Mouse (Mus musculus) MEL (cell line): ENCODE measurements around the gene Phf5a.

ENCODE experiments used
- CHD2 ChIP-seq: IDR thresholded peaks from 2 replicates; pipeline ENCODE4 v1.6.1; 2011; ENCODE audit warnings: low read length, improper control_type of control experiment
- CTCF ChIP-seq, 3 experiments: IDR thresholded peaks in 2 of 3; conservative IDR thresholded peaks in 1 of 3; 2 replicates each; pipeline ENCODE4 v1.5.1; 2011 to 2012; ENCODE audit warnings: low read length in 3 of 3, low read depth in 2 of 3, mild to moderate bottlenecking in 2 of 3, improper control_type of control experiment in 1 of 3, inconsistent platforms in 1 of 3, mixed read lengths in 1 of 3, moderate library complexity in 1 of 3; ENCODE audit not compliant: control insufficient read depth in 1 of 3, insufficient read depth in 1 of 3, poor library complexity in 1 of 3, severe bottlenecking in 1 of 3
- EP300 ChIP-seq, 2 experiments: IDR thresholded peaks; 2 replicates each; pipeline ENCODE4 v1.6.1; 2011; ENCODE audit warnings: improper control_type of control experiment in 2 of 2, low read length in 2 of 2, low read depth in 1 of 2, mild to moderate bottlenecking in 1 of 2
- GATA1 ChIP-seq: IDR thresholded peaks from 2 replicates; pipeline ENCODE4 v1.6.1; 2011; ENCODE audit warnings: low read depth, low read length, improper control_type of control experiment
- MAZ ChIP-seq: IDR thresholded peaks from 2 replicates; pipeline ENCODE4 v1.6.1; 2012; ENCODE audit warnings: low read depth, mild to moderate bottlenecking, inconsistent platforms, low read length, improper control_type of control experiment
- MXI1 ChIP-seq: IDR thresholded peaks from 2 replicates; pipeline ENCODE4 v1.6.1; 2011; ENCODE audit warnings: mild to moderate bottlenecking, low read depth, low read length, improper control_type of control experiment
- MYB ChIP-seq: IDR thresholded peaks from 2 replicates; pipeline ENCODE4 v1.6.1; 2011; ENCODE audit warnings: mild to moderate bottlenecking, low read depth, low read length, improper control_type of control experiment
- POLR2A ChIP-seq, 2 experiments: IDR thresholded peaks; 2 replicates each; pipeline ENCODE4 v1.6.1; 2011 to 2012; ENCODE audit warnings: low read length in 2 of 2, mild to moderate bottlenecking in 2 of 2, control low read depth in 1 of 2, improper control_type of control experiment in 1 of 2, low read depth in 1 of 2, moderate library complexity in 1 of 2; ENCODE audit not compliant: control insufficient read depth in 1 of 2, insufficient read depth in 1 of 2, poor library complexity in 1 of 2
- POLR2AphosphoS5 ChIP-seq: IDR thresholded peaks from 2 replicates; pipeline ENCODE4 v1.6.1; 2012; ENCODE audit warnings: low read depth, borderline replicate concordance, mild to moderate bottlenecking, inconsistent platforms, low read length, moderate library complexity, mixed read lengths
- RCOR1 ChIP-seq: IDR thresholded peaks from 2 replicates; pipeline ENCODE4 v1.6.1; 2012; ENCODE audit warnings: low read depth, mild to moderate bottlenecking, inconsistent platforms, low read length, improper control_type of control experiment
- SMC3 ChIP-seq: IDR thresholded peaks from 2 replicates; pipeline ENCODE4 v1.6.1; 2011; ENCODE audit warnings: low read depth, low read length, improper control_type of control experiment
- TCF12 ChIP-seq: IDR thresholded peaks from 2 replicates; pipeline ENCODE4 v1.6.1; 2014; ENCODE audit warnings: low read depth, mild to moderate bottlenecking, inconsistent platforms, low read length, improper control_type of control experiment, moderate library complexity
- ZKSCAN1 ChIP-seq: IDR thresholded peaks from 2 replicates; pipeline ENCODE4 v1.6.1; 2012; ENCODE audit warnings: low read depth, mild to moderate bottlenecking, inconsistent platforms, low read length, improper control_type of control experiment, moderate library complexity
- ZNF384 ChIP-seq: IDR thresholded peaks from 2 replicates; pipeline ENCODE4 v1.6.1; 2012; ENCODE audit warnings: low read depth, mild to moderate bottlenecking, inconsistent platforms, low read length, improper control_type of control experiment

- no peak for TF ChIP-seq POLR2A (IDR thresholded peaks at IDR 0.05; ENCODE audit: control insufficient read depth in 1 of 2, insufficient read depth in 1 of 2, low read depth in 1 of 2, low read length in 2 of 2, poor library complexity in 1 of 2)
- TF ChIP-seq CHD2 = no peak
- TF ChIP-seq GATA1 = no peak
- no peak for TF ChIP-seq SMC3
- no peak for TF ChIP-seq EP300 (IDR thresholded peaks at IDR 0.05; ENCODE audit: low read depth in 1 of 2, low read length in 2 of 2)
- no peak for TF ChIP-seq MAZ
- TF ChIP-seq MYB = no peak
- TF ChIP-seq CTCF (IDR thresholded peaks at IDR 0.05 in 2 of 3, conservative IDR thresholded peaks at IDR 0.05 in 1 of 3; ENCODE audit: control insufficient read depth in 1 of 3, insufficient read depth in 1 of 3, low read depth in 2 of 3, low read length in 3 of 3, poor library complexity in 1 of 3, severe bottlenecking in 1 of 3) = no peak
- TF ChIP-seq ZKSCAN1 = no peak
- TF ChIP-seq RCOR1 = no peak
- no peak for TF ChIP-seq ZNF384
- no peak for TF ChIP-seq POLR2AphosphoS5
- TF ChIP-seq MXI1 = no peak
- TF ChIP-seq TCF12 = no peak
Observed at GRCm38 (mm10) chr15:81849104-81849503, 22.6 kb downstream of the Phf5a start.
